Mouse (Mus musculus): ENCODE measurements around the gene Pcx. TPM values are rescaled to one million over a fixed set of nuclear protein-coding genes. Genes with fewer than 3 reads are reported as not detected.

Gene Pcx
- polyA plus RNA-seq, 1 experiment: 4.0 TPM

DNA sequence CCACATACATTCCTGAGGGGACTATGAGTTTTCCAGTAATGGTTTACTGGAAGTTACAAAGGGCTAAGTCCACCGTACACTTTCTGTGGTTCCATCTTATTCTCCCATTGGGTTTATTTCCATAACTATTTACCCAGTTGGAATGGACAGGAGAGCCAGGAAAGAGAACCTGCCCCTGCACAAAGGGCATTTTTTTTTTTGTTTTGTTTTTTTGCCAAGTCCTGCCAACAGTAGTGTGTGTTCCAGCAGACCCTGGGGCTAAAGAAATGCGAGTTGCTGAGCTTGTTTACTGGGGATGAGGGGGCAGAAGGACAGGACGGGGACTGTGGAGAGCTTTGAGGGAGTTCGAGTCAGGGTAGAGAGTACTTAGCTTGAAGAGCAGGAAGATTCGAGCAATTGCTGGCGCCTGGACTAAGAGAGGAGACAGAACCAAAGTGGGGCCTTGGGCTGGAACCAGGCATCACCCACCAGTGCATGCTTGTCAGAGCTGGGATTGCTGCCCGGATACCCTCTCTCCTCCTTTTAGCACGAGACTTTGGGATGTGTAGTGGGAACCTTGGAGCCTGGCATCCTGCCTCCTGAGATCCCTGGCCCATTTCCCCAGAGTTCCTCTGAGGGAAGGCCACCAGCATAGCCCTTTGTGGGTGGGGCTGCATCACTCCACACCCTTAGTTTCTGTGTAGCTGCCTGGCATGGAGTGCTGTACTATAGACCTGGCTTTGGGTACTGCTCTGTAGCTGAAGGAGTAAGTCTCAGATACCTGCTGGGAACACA is 47.7 kb downstream of the Pcx start:
- H3K79me3 ChIP-seq (ENCODE audit: low read depth): no peaks in the 10 kb centered on the region
- no peak overlapping the region for H3K4me3 ChIP-seq (ENCODE audit: insufficient read depth, poor library complexity, severe bottlenecking)
- TF ChIP-seq USF1 (IDR thresholded peaks at IDR 0.05; ENCODE audit: low read depth) (no peak), MAX (IDR thresholded peaks at IDR 0.05) (no peak), CTCF (IDR thresholded peaks at IDR 0.05; ENCODE audit: control insufficient read depth, insufficient read depth, insufficient read length) (no peak)
- no peaks in the 10 kb centered on the region for H3K79me2 ChIP-seq (ENCODE audit: control insufficient read depth, insufficient read depth)
- H3K27me3 ChIP-seq (ENCODE audit: control insufficient read depth, insufficient read depth, insufficient read length): no peaks in the 10 kb centered on the region
- no peaks in the 10 kb centered on the region for H3K36me3 ChIP-seq (ENCODE audit: control insufficient read depth, insufficient read depth)
- H3ac ChIP-seq (ENCODE audit: control insufficient read depth, insufficient read length, low read depth): no peak overlapping the region

DNA sequence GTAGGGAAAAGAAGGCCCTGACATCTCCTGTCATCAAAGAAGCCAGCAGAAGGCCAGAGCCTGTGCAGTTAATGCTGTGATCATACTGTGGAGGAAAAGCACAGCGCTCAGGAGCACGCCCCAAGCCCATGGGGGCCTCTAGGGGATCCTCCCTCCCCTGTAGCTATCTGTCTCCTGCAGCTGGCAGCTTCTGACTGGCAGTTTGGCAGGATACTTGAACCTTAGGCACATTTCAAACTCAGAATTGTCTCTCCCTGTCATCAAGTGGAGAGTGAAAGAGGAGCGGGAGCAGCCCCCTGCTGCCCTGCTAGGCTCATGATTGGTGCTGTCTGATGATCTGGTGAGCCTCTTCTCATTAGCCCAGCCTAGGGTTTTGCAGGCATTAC is 48.3 kb downstream of the Pcx start:
- TF ChIP-seq CEBPB (IDR thresholded peaks at IDR 0.05; ENCODE audit: low read depth) (no peak), FOSL1 (IDR thresholded peaks at IDR 0.05; ENCODE audit: insufficient read depth, low read length, poor library complexity, severe bottlenecking) (no peak), MAX (IDR thresholded peaks at IDR 0.05) (no peak), MYOG (IDR thresholded peaks at IDR 0.05; ENCODE audit: control insufficient read depth, extremely low read depth, insufficient read length) (no peak), USF1 (IDR thresholded peaks at IDR 0.05; ENCODE audit: low read depth) (no peak), CTCF (IDR thresholded peaks at IDR 0.05; ENCODE audit: control insufficient read depth, insufficient read depth, insufficient read length) (no peak), MYOD1 (IDR thresholded peaks at IDR 0.05; ENCODE audit: control insufficient read depth, insufficient read length, low read depth) (no peak)
- Histone ChIP-seq H3K36me3 (ENCODE audit: control insufficient read depth, insufficient read depth) (no peaks in the 10 kb centered on the region), H3K4me3 (ENCODE audit: insufficient read depth, poor library complexity, severe bottlenecking) (no peak overlapping the region), H3ac (ENCODE audit: control insufficient read depth, insufficient read length, low read depth) (no peak overlapping the region), H3K79me2 (ENCODE audit: control insufficient read depth, insufficient read depth) (no peaks in the 10 kb centered on the region), H3K27me3 (ENCODE audit: control insufficient read depth, insufficient read depth, insufficient read length) (no peaks in the 10 kb centered on the region), H3K79me3 (ENCODE audit: low read depth) (no peaks in the 10 kb centered on the region)

DNA sequence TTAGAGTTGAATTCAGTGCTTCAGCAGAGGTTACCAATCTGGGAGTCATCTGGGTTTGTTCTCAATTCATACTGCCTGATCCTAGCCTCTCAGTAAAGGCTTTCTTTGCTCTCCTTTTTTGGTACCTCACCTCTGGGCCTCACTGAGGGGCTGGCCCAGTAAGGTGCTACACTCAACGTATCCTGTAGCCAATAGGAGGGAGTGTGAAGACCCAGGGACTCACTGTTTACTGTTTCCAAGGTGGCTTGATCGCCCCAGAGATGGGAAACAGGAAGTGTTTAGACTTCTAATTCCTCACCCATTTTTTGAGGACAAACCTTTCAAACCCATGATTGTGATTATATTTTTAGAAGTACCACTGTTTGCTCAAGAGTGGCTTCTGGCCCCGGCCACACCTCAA is 48.7 kb downstream of the Pcx start:
- H3ac ChIP-seq (ENCODE audit: control insufficient read depth, insufficient read length, low read depth): no peak overlapping the region
- H3K36me3 ChIP-seq (ENCODE audit: control insufficient read depth, insufficient read depth): no peaks in the 10 kb centered on the region
- TF ChIP-seq CTCF (IDR thresholded peaks at IDR 0.05; ENCODE audit: control insufficient read depth, insufficient read depth, insufficient read length) (no peak), CEBPB (IDR thresholded peaks at IDR 0.05; ENCODE audit: low read depth) (no peak), USF1 (IDR thresholded peaks at IDR 0.05; ENCODE audit: low read depth) (no peak), MYOG (IDR thresholded peaks at IDR 0.05; ENCODE audit: control insufficient read depth, extremely low read depth, insufficient read length) (no peak), MAX (IDR thresholded peaks at IDR 0.05) (no peak)

DNA sequence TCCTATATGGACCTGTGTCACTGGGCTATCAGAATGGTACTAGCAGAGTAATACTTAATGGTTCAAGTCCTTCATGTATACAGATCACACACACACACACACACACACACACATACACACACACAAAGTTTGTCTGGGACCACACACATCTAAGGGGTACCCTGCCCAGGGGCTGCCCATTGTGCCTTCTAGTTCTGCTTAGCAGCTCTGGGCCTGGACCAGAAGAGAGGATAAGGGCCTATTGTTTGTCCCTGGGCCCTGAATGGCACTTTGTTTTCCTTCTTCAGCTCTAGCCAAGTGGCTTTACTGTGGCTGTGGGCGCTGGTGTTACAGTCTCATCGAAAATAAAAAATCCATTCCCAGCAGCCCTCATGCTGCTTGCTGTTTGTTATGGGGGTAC is 49.3 kb downstream of the Pcx start:
- no peak for TF ChIP-seq MYOG (IDR thresholded peaks at IDR 0.05; ENCODE audit: control insufficient read depth, extremely low read depth, insufficient read length)
- TF ChIP-seq CEBPB (IDR thresholded peaks at IDR 0.05; ENCODE audit: low read depth): no peak
- no peak for TF ChIP-seq MAX (IDR thresholded peaks at IDR 0.05)
- TF ChIP-seq USF1 (IDR thresholded peaks at IDR 0.05; ENCODE audit: low read depth): no peak
- TF ChIP-seq FOSL1 (IDR thresholded peaks at IDR 0.05; ENCODE audit: insufficient read depth, low read length, poor library complexity, severe bottlenecking): no peak
- TF ChIP-seq CTCF (IDR thresholded peaks at IDR 0.05; ENCODE audit: control insufficient read depth, insufficient read depth, insufficient read length): no peak
- H3ac ChIP-seq (ENCODE audit: control insufficient read depth, insufficient read length, low read depth): no peak overlapping the region
- no peaks in the 10 kb centered on the region for H3K27me3 ChIP-seq (ENCODE audit: control insufficient read depth, insufficient read depth, insufficient read length)
- H3K79me3 ChIP-seq (ENCODE audit: low read depth): no peaks in the 10 kb centered on the region
- no peaks in the 10 kb centered on the region for H3K36me3 ChIP-seq (ENCODE audit: control insufficient read depth, insufficient read depth)
- no peaks in the 10 kb centered on the region for H3K79me2 ChIP-seq (ENCODE audit: control insufficient read depth, insufficient read depth)
- no peak overlapping the region for H3K4me3 ChIP-seq (ENCODE audit: insufficient read depth, poor library complexity, severe bottlenecking)

More for the DNA sequence above, 48.7 kb downstream of the Pcx start:
- Histone ChIP-seq H3K79me2 (ENCODE audit: control insufficient read depth, insufficient read depth) (no peaks in the 10 kb centered on the region), H3K27me3 (ENCODE audit: control insufficient read depth, insufficient read depth, insufficient read length) (no peaks in the 10 kb centered on the region), H3K79me3 (ENCODE audit: low read depth) (no peaks in the 10 kb centered on the region), H3K4me3 (ENCODE audit: insufficient read depth, poor library complexity, severe bottlenecking) (no peak overlapping the region)

DNA sequence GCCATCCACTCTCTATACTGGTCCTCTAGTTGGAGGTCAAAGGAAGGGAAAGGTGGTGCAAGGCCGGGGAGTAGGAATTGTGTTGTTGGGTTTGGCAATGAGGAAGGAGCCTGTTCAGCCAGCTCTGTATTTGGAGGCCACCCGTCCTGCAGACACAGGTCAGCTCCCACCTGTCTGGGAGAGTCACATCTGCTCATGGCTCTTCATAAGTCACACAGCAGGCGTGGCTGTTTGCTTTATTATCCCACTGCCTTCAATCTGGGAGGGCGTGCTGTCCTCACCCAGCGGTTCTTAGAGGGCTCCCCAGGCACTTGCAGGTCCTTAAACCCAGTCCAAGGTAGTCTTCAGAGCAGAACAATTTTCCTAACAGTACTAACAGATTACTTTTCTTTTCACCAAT is 49.9 kb downstream of the Pcx start:
- H3K4me3 ChIP-seq (ENCODE audit: insufficient read depth, poor library complexity, severe bottlenecking): no peak overlapping the region
- H3K27me3 ChIP-seq (ENCODE audit: control insufficient read depth, insufficient read depth, insufficient read length): no peaks in the 10 kb centered on the region
- TF ChIP-seq CTCF (IDR thresholded peaks at IDR 0.05; ENCODE audit: control insufficient read depth, insufficient read depth, insufficient read length): no peak
- no peak for TF ChIP-seq MAX (IDR thresholded peaks at IDR 0.05)
- TF ChIP-seq USF1 (IDR thresholded peaks at IDR 0.05; ENCODE audit: low read depth): no peak
- no peak for TF ChIP-seq MYOD1 (IDR thresholded peaks at IDR 0.05; ENCODE audit: control insufficient read depth, insufficient read length, low read depth)
- no peak for TF ChIP-seq MYOG (IDR thresholded peaks at IDR 0.05; ENCODE audit: control insufficient read depth, extremely low read depth, insufficient read length)
- TF ChIP-seq CEBPB (IDR thresholded peaks at IDR 0.05; ENCODE audit: low read depth): no peak
- no peak for TF ChIP-seq FOSL1 (IDR thresholded peaks at IDR 0.05; ENCODE audit: insufficient read depth, low read length, poor library complexity, severe bottlenecking)
- no peak overlapping the region for H3ac ChIP-seq (ENCODE audit: control insufficient read depth, insufficient read length, low read depth)
- H3K79me2 ChIP-seq (ENCODE audit: control insufficient read depth, insufficient read depth): no peaks in the 10 kb centered on the region
- no peaks in the 10 kb centered on the region for H3K79me3 ChIP-seq (ENCODE audit: low read depth)
- no peaks in the 10 kb centered on the region for H3K36me3 ChIP-seq (ENCODE audit: control insufficient read depth, insufficient read depth)

- Histone ChIP-seq H3K36me3 (ENCODE audit: control insufficient read depth, insufficient read depth) (no peaks in the 10 kb centered on the region), H3K79me2 (ENCODE audit: control insufficient read depth, insufficient read depth) (no peaks in the 10 kb centered on the region), H3K27me3 (ENCODE audit: control insufficient read depth, insufficient read depth, insufficient read length) (no peaks in the 10 kb centered on the region), H3K4me3 (ENCODE audit: insufficient read depth, poor library complexity, severe bottlenecking) (no peak overlapping the region), H3ac (ENCODE audit: control insufficient read depth, insufficient read length, low read depth) (no peak overlapping the region), H3K79me3 (ENCODE audit: low read depth) (no peaks in the 10 kb centered on the region)
- TF ChIP-seq MYOG (IDR thresholded peaks at IDR 0.05; ENCODE audit: control insufficient read depth, extremely low read depth, insufficient read length): no peak
- TF ChIP-seq MYOD1 (IDR thresholded peaks at IDR 0.05; ENCODE audit: control insufficient read depth, insufficient read length, low read depth): no peak
- TF ChIP-seq CTCF (IDR thresholded peaks at IDR 0.05; ENCODE audit: control insufficient read depth, insufficient read depth, insufficient read length): no peak
These were observed 55.4 kb downstream of the Pcx start for GRCm38 (mm10) chr19:4565678-4566077.
